Mouse (Mus musculus): Measurements from ENCODE around the gene Sgsm1.

- TF ChIP-seq CHD2 (IDR thresholded peaks at IDR 0.05; ENCODE audit: low read depth, low read length) (peak; percentile 32; the same call in 1 of the 2 replicates), MAFK (IDR thresholded peaks at IDR 0.05; ENCODE audit: insufficient read depth, low read depth, low read length) (no peak), HCFC1 (IDR thresholded peaks at IDR 0.05; ENCODE audit: borderline replicate concordance, insufficient read depth, low read length) (no peak), ZNF384 (IDR thresholded peaks at IDR 0.05; ENCODE audit: low read depth, low read length) (no peak), ZC3H11A (IDR thresholded peaks at IDR 0.05; ENCODE audit: borderline replicate concordance, low read depth, low read length) (no peak)
These were observed 89.3 kb downstream of the Sgsm1 start, which contains the start of gene 2900026A02Rik for GRCm38 (mm10) chr5:113221147-113221865.

Measured in ES-E14 (cell line).